Mouse (Mus musculus): Measurements from ENCODE around the gene Cenpb. TPM values are rescaled to one million over a fixed set of nuclear protein-coding genes. Genes with fewer than 3 reads are reported as not detected.

Gene Cenpb
- polyA plus RNA-seq, 1 experiment from 2014 or later: 9.7 TPM

DNA sequence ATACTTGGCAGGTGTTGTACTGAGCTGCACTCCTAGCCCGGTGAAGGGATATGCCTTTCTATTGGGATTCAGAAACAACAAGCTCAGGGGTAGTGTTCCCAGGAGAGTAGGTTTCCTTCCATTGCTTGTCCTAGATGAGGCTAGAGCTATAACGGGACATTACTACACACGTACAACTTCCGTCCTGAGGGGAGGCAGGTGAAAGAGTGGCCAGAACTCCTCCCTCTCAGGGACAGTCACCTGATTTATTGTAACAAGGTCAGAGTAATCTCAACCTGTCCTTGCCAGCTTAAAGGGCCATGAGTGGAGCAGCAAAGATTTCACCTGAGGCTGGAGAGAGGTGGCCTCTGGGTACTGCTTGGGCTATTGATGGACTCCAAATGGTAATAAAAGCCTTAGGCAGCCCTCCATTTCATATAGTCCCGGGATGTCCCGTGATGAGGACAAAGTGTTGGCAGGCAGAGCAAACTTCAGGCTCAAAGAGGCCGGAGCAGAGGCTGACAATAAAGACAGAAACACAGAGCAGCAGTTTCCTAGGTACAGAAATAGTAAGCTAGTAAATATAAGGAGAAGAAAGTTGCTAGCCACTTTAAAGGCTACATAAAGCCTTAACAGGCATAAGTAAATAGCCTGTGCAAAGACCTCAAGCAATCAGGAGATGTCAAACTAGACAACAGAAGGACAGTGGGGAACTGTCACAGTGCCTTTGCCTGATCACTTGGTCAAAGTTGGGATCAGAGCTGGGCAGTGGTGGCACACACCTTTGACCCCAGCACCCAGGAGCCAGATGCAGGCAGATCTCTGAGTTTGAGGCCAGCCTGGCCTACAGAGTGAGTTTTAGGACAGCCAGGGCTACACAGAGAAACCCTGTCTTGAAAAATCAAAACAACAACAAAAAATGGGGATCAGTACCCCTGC is 36.3 kb upstream of the Cenpb start:
- WGBS: 94% methylated on average over 7 of the region's 7 CpGs
- Histone ChIP-seq H3K9me3 (replicated peaks; ENCODE audit: control insufficient read depth, low read length) (no peaks in the 10 kb centered on the region), H3K36me3 (ENCODE audit: control insufficient read depth, insufficient read depth, low read length) (peaks cover 11% of the 10 kb centered on the region; the same call in 1 of the 2 replicates), H3K4me1 (ENCODE audit: control insufficient read depth, insufficient read depth, low read length) (peaks cover 1% of the 10 kb centered on the region), H3K27me3 (replicated peaks; ENCODE audit: control insufficient read depth, insufficient read depth, low read length) (no peaks in the 10 kb centered on the region), H3K27ac (ENCODE audit: low read depth, low read length) (no peak overlapping the region), H3K9ac (ENCODE audit: low read length) (no peak overlapping the region), H3K4me3 (ENCODE audit: low read depth, low read length) (no peak overlapping the region), H3K4me2 (ENCODE audit: low read length) (no peak overlapping the region)
- no peak for ATAC-seq
- DNase-seq (ENCODE audit: low spot score): no peak

DNA sequence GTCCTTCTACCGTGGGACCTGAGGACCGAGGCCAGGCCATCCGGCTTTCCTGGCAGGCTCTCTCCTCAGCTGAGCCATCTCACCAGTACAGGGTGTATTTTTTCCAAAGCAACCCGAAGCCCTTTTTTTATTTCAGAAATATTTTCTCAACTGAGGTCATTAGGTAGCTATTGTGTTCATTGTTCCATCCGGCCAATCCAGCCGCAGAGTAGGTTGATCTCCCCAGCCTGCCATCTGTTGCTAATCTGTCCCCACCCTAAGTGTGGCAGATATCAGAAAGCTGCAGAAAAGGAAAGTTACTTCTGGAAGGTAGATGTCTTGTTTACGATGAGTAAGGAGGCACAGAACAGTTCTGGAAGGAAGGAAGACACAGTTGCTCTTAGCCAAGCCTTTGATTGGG is 33.9 kb upstream of the Cenpb start:
- no peak for DNase-seq (ENCODE audit: low spot score)
- Histone ChIP-seq H3K27me3 (replicated peaks; ENCODE audit: control insufficient read depth, insufficient read depth, low read length) (no peaks in the 10 kb centered on the region), H3K4me3 (ENCODE audit: low read depth, low read length) (no peak overlapping the region), H3K9ac (ENCODE audit: low read length) (no peak overlapping the region), H3K27ac (ENCODE audit: low read depth, low read length) (no peak overlapping the region), H3K4me1 (ENCODE audit: control insufficient read depth, insufficient read depth, low read length) (peaks cover 10% of the 10 kb centered on the region), H3K9me3 (replicated peaks; ENCODE audit: control insufficient read depth, low read length) (no peaks in the 10 kb centered on the region), H3K4me2 (ENCODE audit: low read length) (no peak overlapping the region), H3K36me3 (ENCODE audit: control insufficient read depth, insufficient read depth, low read length) (peaks cover 11% of the 10 kb centered on the region; the same call in 1 of the 2 replicates)
- ATAC-seq: no peak
- 81% methylated on average over 7 of the region's 7 CpGs for whole genome bisulfite sequencing

DNA sequence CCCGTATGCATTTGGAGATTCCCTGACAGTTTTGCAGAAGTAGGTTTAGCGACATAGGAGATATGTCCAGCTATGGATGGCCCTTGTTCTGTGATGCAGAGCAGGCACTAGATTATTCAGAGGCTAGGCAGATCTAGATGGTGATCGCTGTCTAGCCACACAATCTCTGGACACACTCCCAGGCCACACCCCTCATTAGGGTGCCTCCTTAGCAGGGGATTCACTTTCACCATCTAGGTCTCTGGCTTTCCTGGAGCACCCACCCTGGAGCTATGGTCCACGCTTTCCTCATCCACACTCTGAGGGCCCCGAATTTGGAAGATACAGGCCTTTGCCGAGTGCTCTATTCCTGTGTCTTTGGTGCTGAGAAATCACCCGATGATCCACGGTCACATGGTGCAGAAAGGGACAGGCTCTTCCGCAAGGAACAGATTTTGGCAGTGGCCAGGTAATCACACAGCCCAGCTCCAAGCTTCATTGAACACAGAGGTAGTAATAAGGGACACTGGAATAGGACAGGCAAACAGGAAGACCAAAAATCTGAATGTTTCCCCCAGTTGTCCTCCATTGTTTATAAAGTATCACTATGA is 31.3 kb upstream of the Cenpb start:
- no peak for DNase-seq (ENCODE audit: low spot score)
- no peak for ATAC-seq
- no peak overlapping the region for H3K27ac ChIP-seq (ENCODE audit: low read depth, low read length)

DNA sequence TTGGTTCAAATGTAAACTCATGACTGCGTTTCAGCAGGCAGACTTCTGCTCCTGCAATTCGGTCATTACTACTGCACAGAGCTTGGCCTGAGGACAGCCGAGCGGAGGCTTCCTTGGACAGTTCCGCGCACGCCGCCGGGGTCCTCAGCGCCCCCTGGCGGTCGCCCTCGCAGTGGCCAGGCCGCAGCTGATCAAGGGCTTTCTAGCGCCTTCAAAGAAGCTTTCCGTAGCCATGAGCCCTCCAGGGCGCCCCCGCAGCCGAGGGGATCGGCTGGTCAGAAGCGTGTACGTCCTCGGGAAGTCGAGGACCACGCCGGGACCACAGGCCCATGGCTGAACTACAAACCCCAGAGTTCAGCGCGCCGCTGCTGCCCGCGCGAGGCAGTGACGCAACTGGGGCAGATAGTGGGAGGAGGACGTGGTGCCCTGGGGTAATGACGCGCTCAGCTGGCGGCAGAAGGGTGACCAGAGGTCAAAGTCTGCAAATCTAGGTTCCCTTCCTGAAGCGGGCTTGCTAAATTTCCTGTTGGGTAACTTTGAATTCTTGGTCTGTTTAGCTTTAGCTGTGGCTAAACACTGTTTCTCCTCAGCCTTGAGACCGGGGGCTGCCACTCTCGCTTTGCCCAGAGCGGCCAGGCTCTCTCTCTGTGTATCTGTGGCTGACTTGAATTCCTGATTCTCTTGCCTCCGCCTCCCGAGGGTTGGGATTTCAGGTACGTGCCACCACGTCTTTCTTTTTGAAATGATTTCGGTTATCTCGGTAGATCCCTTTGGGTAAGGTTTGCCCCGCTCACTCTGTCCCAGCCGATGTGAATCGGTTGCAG is 30.3 kb upstream of the Cenpb start:
- Histone ChIP-seq H3K36me3 (ENCODE audit: control insufficient read depth, insufficient read depth, low read length) (peaks cover 11% of the 10 kb centered on the region; the same call in 1 of the 2 replicates), H3K4me2 (ENCODE audit: low read length) (peak overlapping the region; percentile 50), H3K4me1 (ENCODE audit: control insufficient read depth, insufficient read depth, low read length) (peaks cover 10% of the 10 kb centered on the region), H3K4me3 (ENCODE audit: low read depth, low read length) (peak overlapping the region; percentile 49), H3K27me3 (replicated peaks; ENCODE audit: control insufficient read depth, insufficient read depth, low read length) (no peaks in the 10 kb centered on the region), H3K9me3 (replicated peaks; ENCODE audit: control insufficient read depth, low read length) (no peaks in the 10 kb centered on the region), H3K9ac (ENCODE audit: low read length) (peak overlapping the region; percentile 74), H3K27ac (ENCODE audit: low read depth, low read length) (peak overlapping the region; percentile 72)
- peak; percentile 98 for ATAC-seq
- 2% methylated on average over 50 of the region's 50 CpGs for WGBS
- peak; percentile 95 for DNase-seq (ENCODE audit: low spot score)

More for the DNA sequence above, 31.3 kb upstream of the Cenpb start:
- Histone ChIP-seq H3K4me3 (ENCODE audit: low read depth, low read length) (peak overlapping the region; percentile 49), H3K27me3 (replicated peaks; ENCODE audit: control insufficient read depth, insufficient read depth, low read length) (no peaks in the 10 kb centered on the region), H3K9ac (ENCODE audit: low read length) (peak overlapping the region; percentile 74), H3K9me3 (replicated peaks; ENCODE audit: control insufficient read depth, low read length) (no peaks in the 10 kb centered on the region), H3K4me2 (ENCODE audit: low read length) (peak overlapping the region; percentile 50), H3K4me1 (ENCODE audit: control insufficient read depth, insufficient read depth, low read length) (peaks cover 10% of the 10 kb centered on the region), H3K36me3 (ENCODE audit: control insufficient read depth, insufficient read depth, low read length) (peaks cover 11% of the 10 kb centered on the region; the same call in 1 of the 2 replicates)
- WGBS: 69% methylated on average over 9 of the region's 9 CpGs

DNA sequence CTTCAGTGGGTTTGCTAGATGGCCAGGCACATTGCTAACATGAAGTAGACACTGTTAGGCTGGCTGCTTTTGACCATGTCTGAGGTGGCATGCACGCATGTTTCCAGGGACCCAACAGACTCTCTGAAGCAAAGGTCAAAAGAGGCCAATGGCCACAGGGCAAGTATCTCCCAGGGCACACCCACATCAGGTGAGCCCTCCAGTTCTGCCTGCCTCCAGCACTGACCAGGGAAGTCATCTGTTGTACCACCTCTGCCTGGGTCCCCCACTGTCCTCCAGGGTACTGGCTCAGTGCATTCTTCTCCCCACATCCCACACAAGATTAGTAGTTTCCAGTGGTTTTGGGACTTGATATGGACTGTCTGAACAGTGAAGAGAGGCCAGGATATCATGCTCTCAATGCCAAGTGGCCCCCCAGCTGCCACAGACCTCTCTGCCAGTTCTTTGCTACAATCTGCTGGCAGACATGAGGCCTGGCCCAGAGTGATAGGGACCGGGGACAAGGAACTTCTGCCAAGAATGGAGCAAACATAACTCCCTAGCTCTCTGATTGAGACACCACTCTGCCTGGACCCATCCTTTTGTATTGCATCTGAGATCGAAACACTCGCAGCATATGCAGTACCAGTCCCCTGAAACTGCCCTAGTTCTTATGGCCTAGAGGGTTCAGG is 29.4 kb upstream of the Cenpb start:
- Histone ChIP-seq H3K27me3 (replicated peaks; ENCODE audit: control insufficient read depth, insufficient read depth, low read length) (no peaks in the 10 kb centered on the region), H3K4me1 (ENCODE audit: control insufficient read depth, insufficient read depth, low read length) (peaks cover 10% of the 10 kb centered on the region), H3K9ac (ENCODE audit: low read length) (peak overlapping the region; percentile 74; the same call in 1 of the 2 replicates), H3K4me3 (ENCODE audit: low read depth, low read length) (no peak overlapping the region), H3K36me3 (ENCODE audit: control insufficient read depth, insufficient read depth, low read length) (peaks cover 11% of the 10 kb centered on the region; the same call in 1 of the 2 replicates), H3K4me2 (ENCODE audit: low read length) (peak overlapping the region; percentile 50), H3K27ac (ENCODE audit: low read depth, low read length) (no peak overlapping the region; the same call in 1 of the 2 replicates), H3K9me3 (replicated peaks; ENCODE audit: control insufficient read depth, low read length) (no peaks in the 10 kb centered on the region)
- ATAC-seq (no peak), DNase-seq (ENCODE audit: low spot score) (no peak)
- WGBS: 75% methylated on average over 4 of the region's 4 CpGs

DNA sequence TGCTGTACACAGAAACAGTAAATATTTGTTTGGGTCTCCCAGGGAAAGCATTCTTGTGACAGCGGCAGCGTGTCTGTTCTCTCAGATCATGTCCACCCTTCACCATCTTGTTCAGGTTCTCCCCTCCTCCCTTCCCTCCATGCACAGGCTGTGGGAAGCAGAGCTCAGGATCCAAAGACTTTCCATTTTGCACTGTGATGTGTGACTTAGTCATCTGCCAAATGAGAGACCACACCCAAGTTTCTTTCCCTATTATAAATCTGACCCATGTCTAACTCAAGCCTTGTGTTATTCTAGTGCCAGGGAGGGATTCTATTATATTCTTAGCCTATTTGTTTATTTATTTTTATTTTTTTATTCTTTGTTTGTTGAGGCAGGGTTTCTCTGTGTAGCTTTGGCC is 28.5 kb upstream of the Cenpb start:
- no peak for DNase-seq (ENCODE audit: low spot score)
- no peak for ATAC-seq
- peaks cover 7% of the 10 kb centered on the region; the same call in 1 of the 2 replicates for H3K36me3 ChIP-seq (ENCODE audit: control insufficient read depth, insufficient read depth, low read length)
- no peak overlapping the region for H3K9ac ChIP-seq (ENCODE audit: low read length)
- peaks cover 10% of the 10 kb centered on the region for H3K4me1 ChIP-seq (ENCODE audit: control insufficient read depth, insufficient read depth, low read length)
- no peak overlapping the region for H3K4me2 ChIP-seq (ENCODE audit: low read length)
- H3K27ac ChIP-seq (ENCODE audit: low read depth, low read length): no peak overlapping the region
- no peaks in the 10 kb centered on the region for H3K27me3 ChIP-seq (replicated peaks; ENCODE audit: control insufficient read depth, insufficient read depth, low read length)
- no peak overlapping the region for H3K4me3 ChIP-seq (ENCODE audit: low read depth, low read length)
- no peaks in the 10 kb centered on the region for H3K9me3 ChIP-seq (replicated peaks; ENCODE audit: control insufficient read depth, low read length)
- 83% methylated on average over 2 of the region's 2 CpGs for WGBS

DNA sequence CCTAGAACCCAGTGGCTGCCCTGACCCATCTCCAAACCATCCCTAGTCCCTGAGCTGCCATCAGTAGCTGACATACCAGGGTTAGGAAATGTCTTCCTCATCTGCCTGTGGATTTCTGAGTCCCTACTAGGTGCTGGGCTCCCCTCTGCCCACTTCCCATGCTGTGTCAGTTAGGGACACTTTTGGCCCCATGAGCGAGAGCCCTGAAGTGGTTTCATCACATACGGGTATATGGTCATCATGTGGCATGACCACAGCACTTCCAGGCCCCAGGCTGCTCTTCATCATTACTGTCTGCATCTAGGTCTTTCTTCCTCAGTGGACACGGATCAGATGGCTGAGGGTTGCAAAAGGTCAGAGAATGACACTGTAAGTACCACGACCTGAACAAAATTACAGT is 26.9 kb upstream of the Cenpb start, which contains the start of gene Ap5s1:
Ap5s1 (plus strand) TSS at position 301 of the 400 bp plus-strand sequence.
- H3K27me3 ChIP-seq (replicated peaks; ENCODE audit: control insufficient read depth, insufficient read depth, low read length): no peaks in the 10 kb centered on the region
- no peak within 1 kb of the TSS for H3K9ac ChIP-seq (ENCODE audit: low read length)
- ATAC-seq (no peak), DNase-seq (ENCODE audit: low spot score) (no peak)
- no peak within 1 kb of the TSS for H3K4me3 ChIP-seq (ENCODE audit: low read depth, low read length)
- no peak within 1 kb of the TSS for H3K27ac ChIP-seq (ENCODE audit: low read depth, low read length)
- no peak within 1 kb of the TSS for H3K4me2 ChIP-seq (ENCODE audit: low read length)
- no peaks in the 10 kb centered on the region for H3K9me3 ChIP-seq (replicated peaks; ENCODE audit: control insufficient read depth, low read length)
- H3K36me3 ChIP-seq (ENCODE audit: control insufficient read depth, insufficient read depth, low read length): no peaks in the 10 kb centered on the region
- WGBS: 87% methylated on average over 4 of the region's 4 CpGs
- peaks cover 10% of the 10 kb centered on the region for H3K4me1 ChIP-seq (ENCODE audit: control insufficient read depth, insufficient read depth, low read length)

DNA sequence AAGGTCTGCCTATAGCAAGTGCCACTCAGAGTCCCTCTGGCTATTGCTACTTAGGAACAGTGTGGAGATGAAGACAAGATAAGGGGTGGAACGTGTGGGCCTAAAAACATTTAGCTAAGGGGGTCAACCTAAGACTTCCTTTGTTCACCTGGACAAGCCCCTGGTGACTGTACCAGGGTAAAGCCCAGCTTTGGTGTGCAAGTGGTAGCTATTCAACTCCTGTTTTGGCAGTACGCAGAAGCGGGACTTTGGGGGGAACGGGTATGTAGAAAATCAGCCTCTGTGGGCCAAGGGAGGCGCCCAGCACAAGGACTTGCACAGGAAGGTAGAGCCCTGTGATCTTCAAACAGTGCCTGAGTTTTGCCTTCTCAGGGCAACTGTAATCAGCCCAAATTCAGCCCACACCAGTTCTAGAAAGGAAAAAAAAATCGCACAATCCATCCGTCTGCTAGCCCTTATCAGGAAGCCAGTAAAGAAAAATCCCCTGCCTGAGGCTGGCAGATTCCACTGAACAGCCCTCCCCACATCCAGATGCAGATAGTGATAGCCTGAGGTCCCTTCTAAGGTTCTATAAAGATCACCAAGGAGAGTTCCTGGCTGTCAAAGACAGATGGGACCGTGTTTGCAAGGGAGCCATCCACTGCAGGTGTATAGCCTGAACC is 25.8 kb upstream of the Cenpb start:
- ATAC-seq (no peak), DNase-seq (ENCODE audit: low spot score) (no peak)
- no peak overlapping the region for H3K9ac ChIP-seq (ENCODE audit: low read length)
- no peak overlapping the region for H3K4me2 ChIP-seq (ENCODE audit: low read length)
- no peaks in the 10 kb centered on the region for H3K27me3 ChIP-seq (replicated peaks; ENCODE audit: control insufficient read depth, insufficient read depth, low read length)
- H3K4me1 ChIP-seq (ENCODE audit: control insufficient read depth, insufficient read depth, low read length): peaks cover 4% of the 10 kb centered on the region; the same call in 1 of the 2 replicates
- H3K4me3 ChIP-seq (ENCODE audit: low read depth, low read length): no peak overlapping the region
- no peak overlapping the region for H3K27ac ChIP-seq (ENCODE audit: low read depth, low read length)
- no peaks in the 10 kb centered on the region for H3K36me3 ChIP-seq (ENCODE audit: control insufficient read depth, insufficient read depth, low read length)
- 89% methylated on average over 8 of the region's 8 CpGs for WGBS
- no peaks in the 10 kb centered on the region for H3K9me3 ChIP-seq (replicated peaks; ENCODE audit: control insufficient read depth, low read length)
